Mouse (Mus musculus) heart, adult 18-20 months (tissue): Measurements from ENCODE around the gene Nfkbid. TPM values are rescaled to one million over a fixed set of nuclear protein-coding genes. Genes with fewer than 3 reads are reported as not detected.
A peak's percentile ranks its signal among the peaks of the same experiment; 100 is the strongest.

Source experiments
- DNase-seq, 2 experiments: peaks; one replicate each; pipeline ENCODE4 v3.0.0; 2021 to 2022; ENCODE audit warnings: mixed read lengths in 1 of 2
- total RNA-seq, 2 experiments: library from RNA; stranded (reverse); gene quantifications; 2 replicates each; pipeline ENCODE4 v1.2.3; 2021

Nfkbid gene
- total RNA-seq, 2 experiments from 2014 or later: 0.35 to 0.87 TPM

GRCm38 (mm10) chr7:30429327-30429726, 7.8 kb downstream of the Nfkbid start:
- DNase-seq: no peak

- no peak for DNase-seq
These were observed 8.7 kb downstream of the Nfkbid start for GRCm38 (mm10) chr7:30430191-30430590.

GRCm38 (mm10) chr7:30431793-30432192, 10.3 kb downstream of the Nfkbid start:
- DNase-seq: peak; percentile 72

- peak in 1 of 2 experiments; percentile 52 for DNase-seq
These were observed 12.7 kb downstream of the Nfkbid start for GRCm38 (mm10) chr7:30434238-30434637.

- DNase-seq: no peak
These were observed 13.2 kb downstream of the Nfkbid start for GRCm38 (mm10) chr7:30434701-30435100.

- DNase-seq: no peak
These were observed 13.6 kb downstream of the Nfkbid start for GRCm38 (mm10) chr7:30435156-30435555.

GRCm38 (mm10) chr7:30436879-30437278, 15.3 kb downstream of the Nfkbid start:
- no peak for DNase-seq

GRCm38 (mm10) chr7:30439734-30440133, 18.2 kb downstream of the Nfkbid start:
- no peak for DNase-seq

- DNase-seq: peak in 1 of 2 experiments; percentile 38
These were observed 19.2 kb downstream of the Nfkbid start for GRCm38 (mm10) chr7:30440697-30441096.

- DNase-seq: no peak
These were observed 22.2 kb downstream of the Nfkbid start for GRCm38 (mm10) chr7:30443696-30444095.

- no peak for DNase-seq
These were observed 22.8 kb downstream of the Nfkbid start for GRCm38 (mm10) chr7:30444154-30444970.

GRCm38 (mm10) chr7:30444971-30445751, 23.6 kb downstream of the Nfkbid start, which contains the start of gene Aplp1:
Gene Aplp1, minus strand, starts transcription at chr7:30445535.
- peak; percentile 47 to 49 for DNase-seq

GRCm38 (mm10) chr7:30450241-30450640, 28.7 kb downstream of the Nfkbid start:
- DNase-seq: no peak

- DNase-seq: no peak
These were observed 31.8 kb downstream of the Nfkbid start for GRCm38 (mm10) chr7:30453327-30453726.

- DNase-seq: no peak
These were observed 32.2 kb downstream of the Nfkbid start for GRCm38 (mm10) chr7:30453766-30454165.

- no peak for DNase-seq
These were observed 32.7 kb downstream of the Nfkbid start for GRCm38 (mm10) chr7:30454259-30454658.

- no peak for DNase-seq
These were observed 35.0 kb downstream of the Nfkbid start for GRCm38 (mm10) chr7:30456487-30456886.

- no peak for DNase-seq
These were observed 35.5 kb downstream of the Nfkbid start for GRCm38 (mm10) chr7:30456911-30457628.

GRCm38 (mm10) chr7:30457629-30458330, 36.2 kb downstream of the Nfkbid start, which contains the start of the genes Kirrel2 and Nphs1:
Gene Kirrel2, minus strand, starts transcription at chr7:30457690.
Gene Nphs1, plus strand, starts transcription at chr7:30458315.
- DNase-seq: no peak

GRCm38 (mm10) chr7:30459484-30459883, 38.0 kb downstream of the Nfkbid start:
- no peak for DNase-seq

GRCm38 (mm10) chr7:30463568-30463967, 42.0 kb downstream of the Nfkbid start:
- no peak for DNase-seq

- no peak for DNase-seq
These were observed 42.5 kb downstream of the Nfkbid start for GRCm38 (mm10) chr7:30463996-30464395.
